Mouse (Mus musculus) mouse embryonic stem cell (cell line): ENCODE results near the gene Cyp2ab1.

Experiments used
- in situ Hi-C, 2 experiments: fragments of 300-500 bp; cut with MboI; formaldehyde crosslinking; loops; 1 replicate in 1 of 2; 3 replicates in 1 of 2; pipeline ENCODE4 v1.14.3; 2019 to 2020; ENCODE audit warnings: low sequenced_read_pairs in 2 of 2, low pct_unique_long_range_greater_than_20kb in 1 of 2, mixed read lengths in 1 of 2; ENCODE audit not compliant: unreplicated experiment in 1 of 2

The Cyp2ab1 gene

GRCm38 (mm10) chr16:20280238-20280637, 45.0 kb downstream of the Cyp2ab1 start:
- in situ Hi-C loops: no loop called here

- in situ Hi-C loops: no loop called here
These were observed 45.8 kb downstream of the Cyp2ab1 start for GRCm38 (mm10) chr16:20279395-20279794.

DNA sequence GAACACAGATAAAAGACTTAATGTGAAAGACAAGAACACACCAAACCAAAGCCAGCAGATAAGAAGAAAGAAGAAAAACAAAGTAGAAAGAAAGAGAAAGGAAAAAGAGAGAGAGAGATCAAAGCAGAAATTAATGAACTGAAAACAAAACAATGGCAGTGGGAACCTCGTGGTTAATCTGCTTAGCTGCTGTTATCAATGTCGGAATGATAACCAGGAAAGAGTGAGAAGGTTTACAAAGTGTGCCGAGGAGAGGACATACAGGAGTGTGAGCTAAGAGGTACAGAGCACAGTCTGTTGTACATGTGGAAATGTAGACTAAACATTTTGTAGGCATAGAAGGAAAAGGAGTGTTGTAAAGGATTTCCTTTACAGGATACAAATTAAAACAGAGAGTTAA, 52.2 kb downstream of the Cyp2ab1 start:
- in situ Hi-C loops: no loop called here

- in situ Hi-C loops: no loop called here
These were observed 53.9 kb downstream of the Cyp2ab1 start for GRCm38 (mm10) chr16:20271339-20271738.

GRCm38 (mm10) chr16:20265089-20265488, 60.1 kb downstream of the Cyp2ab1 start:
- in situ Hi-C loops: no loop called here
